Mouse (Mus musculus): ENCODE results near the gene Cntn3. TPM values are rescaled to one million over a fixed set of nuclear protein-coding genes. Genes with fewer than 3 reads are reported as not detected.

Cntn3 gene
- total and polyA plus RNA-seq, 3 experiments = not detected

DNA sequence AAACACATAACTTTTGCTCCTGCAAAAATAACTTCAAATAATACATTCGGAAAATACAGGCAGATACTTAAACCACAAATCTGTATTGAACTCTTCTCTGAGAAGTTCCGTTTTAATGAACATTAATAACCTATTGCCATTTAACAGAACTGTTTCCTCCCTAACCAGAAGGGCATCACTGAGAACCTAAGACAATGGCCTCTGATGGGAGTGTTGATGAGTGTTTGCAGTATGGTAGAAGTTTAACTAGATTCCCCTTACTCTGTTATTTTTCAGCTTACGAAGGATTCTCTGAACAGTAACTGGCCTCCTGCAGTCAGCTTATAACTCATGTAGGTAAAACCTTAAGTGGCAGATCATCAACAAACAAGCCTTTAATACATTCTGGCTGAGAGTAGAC lies 253.1 kb downstream of the Cntn3 start:
- no peaks in the 10 kb centered on the region for H3K36me3 ChIP-seq (replicated peaks in 1 of 2; ENCODE audit: control insufficient read depth in 1 of 2, insufficient read depth in 1 of 2, low read length in 1 of 2)
- H3K9ac ChIP-seq (ENCODE audit: insufficient read depth, low read depth) = no peak overlapping the region
- no peaks in the 10 kb centered on the region for H3K27me3 ChIP-seq (replicated peaks)
- no peaks in the 10 kb centered on the region for H3K79me2 ChIP-seq (replicated peaks; ENCODE audit: control insufficient read depth, extremely low read depth, insufficient read depth, poor library complexity, severe bottlenecking)
- dilution Hi-C loops (cut with MboI; ENCODE audit: extremely low pct_ligation_motif_present, extremely low pct_unique_long_range_greater_than_20kb, low sequenced_read_pairs) (no loop called here), in situ Hi-C loops (cut with MboI; ENCODE audit: low pct_ligation_motif_present, low pct_unique_long_range_greater_than_20kb, low sequenced_read_pairs) (no loop called here)
- no peak for DNase-seq (ENCODE audit: extremely low read depth)
- no peak overlapping the region for H3K4me2 ChIP-seq (ENCODE audit: insufficient read depth, low read depth, poor library complexity, severe bottlenecking)
- TF ChIP-seq POLR2A (IDR thresholded peaks at IDR 0.05; ENCODE audit: low read depth, low read length) (no peak), NELFE (IDR thresholded peaks at IDR 0.05; ENCODE audit: low read depth, low read length) (no peak), TBP (conservative IDR thresholded peaks at IDR 0.05; ENCODE audit: low read depth, low read length) (no peak), ZMIZ1 (IDR thresholded peaks at IDR 0.05; ENCODE audit: low read depth, low read length) (no peak), TCF12 (IDR thresholded peaks at IDR 0.05; ENCODE audit: low read depth, low read length) (no peak)
- H3K4me1 ChIP-seq (ENCODE audit: control insufficient read depth in 1 of 2, insufficient read depth in 2 of 2) = no peaks in the 10 kb centered on the region
- H3K9me3 ChIP-seq (replicated peaks; ENCODE audit: low read length) = peaks cover 26% of the 10 kb centered on the region
- H3K4me3 ChIP-seq (replicated peaks in 1 of 3; ENCODE audit: low read depth in 2 of 3, low read length in 2 of 3, poor library complexity in 1 of 3) = no peak overlapping the region
- H3K27ac ChIP-seq (ENCODE audit: insufficient read depth, low read depth) = no peak overlapping the region

DNA sequence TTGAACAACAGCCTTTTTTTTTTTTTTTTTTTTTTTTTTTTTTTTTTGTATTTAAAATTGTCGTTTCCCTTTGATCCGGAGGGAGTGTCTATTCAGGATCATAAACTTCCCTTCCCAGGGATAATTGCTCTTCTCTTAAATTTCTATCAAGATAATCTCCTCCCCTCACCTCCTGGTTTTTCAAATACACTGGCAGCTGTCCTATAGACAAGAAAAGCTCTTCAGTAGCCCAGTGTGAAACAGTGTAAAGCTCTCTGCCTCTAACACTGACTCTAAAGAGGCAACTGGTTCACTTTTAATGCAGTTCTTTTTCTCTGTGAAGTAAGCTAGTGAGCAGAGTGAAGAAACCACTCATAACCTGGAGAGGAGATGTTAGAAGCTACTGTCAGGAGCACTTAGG lies 290.0 kb downstream of the Cntn3 start:
- Histone ChIP-seq H3K27ac (ENCODE audit: insufficient read depth, low read depth) (no peak overlapping the region), H3K27me3 (replicated peaks) (no peaks in the 10 kb centered on the region), H3K4me2 (ENCODE audit: insufficient read depth, low read depth, poor library complexity, severe bottlenecking) (no peak overlapping the region), H3K9me3 (replicated peaks; ENCODE audit: low read length) (peaks cover 32% of the 10 kb centered on the region), H3K9ac (ENCODE audit: insufficient read depth, low read depth) (no peak overlapping the region), H3K4me3 (replicated peaks in 1 of 3; ENCODE audit: low read depth in 2 of 3, low read length in 2 of 3, poor library complexity in 1 of 3) (no peak overlapping the region), H3K79me2 (replicated peaks; ENCODE audit: control insufficient read depth, extremely low read depth, insufficient read depth, poor library complexity, severe bottlenecking) (no peaks in the 10 kb centered on the region), H3K36me3 (replicated peaks in 1 of 2; ENCODE audit: control insufficient read depth in 1 of 2, insufficient read depth in 1 of 2, low read length in 1 of 2) (no peaks in the 10 kb centered on the region), H3K4me1 (ENCODE audit: control insufficient read depth in 1 of 2, insufficient read depth in 2 of 2) (no peaks in the 10 kb centered on the region)
- dilution Hi-C loops (cut with MboI; ENCODE audit: extremely low pct_ligation_motif_present, extremely low pct_unique_long_range_greater_than_20kb, low sequenced_read_pairs) = no loop called here
- no peak for DNase-seq (ENCODE audit: extremely low read depth)
- in situ Hi-C loops (cut with MboI; ENCODE audit: low pct_ligation_motif_present, low pct_unique_long_range_greater_than_20kb, low sequenced_read_pairs) = no loop called here
- no peak for TF ChIP-seq E2F4 (IDR thresholded peaks at IDR 0.05; ENCODE audit: insufficient replicate concordance, low read depth, low read length)
- TF ChIP-seq GABPA (IDR thresholded peaks at IDR 0.05; ENCODE audit: insufficient replicate concordance, low read depth, low read length) = no peak
- TF ChIP-seq ZNF384 (IDR thresholded peaks at IDR 0.05; ENCODE audit: low read depth, low read length) = no peak
- no peak for TF ChIP-seq MAX (IDR thresholded peaks at IDR 0.05; ENCODE audit: low read length)

- Histone ChIP-seq H3K9ac (ENCODE audit: insufficient read depth, low read depth) (no peak overlapping the region), H3K27ac (ENCODE audit: insufficient read depth, low read depth) (no peak overlapping the region), H3K79me2 (replicated peaks; ENCODE audit: control insufficient read depth, extremely low read depth, insufficient read depth, poor library complexity, severe bottlenecking) (no peaks in the 10 kb centered on the region), H3K4me3 (replicated peaks in 1 of 3; ENCODE audit: low read depth in 2 of 3, low read length in 2 of 3, poor library complexity in 1 of 3) (no peak overlapping the region), H3K9me3 (replicated peaks; ENCODE audit: low read length) (peaks cover 16% of the 10 kb centered on the region), H3K36me3 (replicated peaks in 1 of 2; ENCODE audit: control insufficient read depth in 1 of 2, insufficient read depth in 1 of 2, low read length in 1 of 2) (no peaks in the 10 kb centered on the region), H3K4me1 (ENCODE audit: control insufficient read depth in 1 of 2, insufficient read depth in 2 of 2) (no peaks in the 10 kb centered on the region), H3K27me3 (replicated peaks) (no peaks in the 10 kb centered on the region), H3K4me2 (ENCODE audit: insufficient read depth, low read depth, poor library complexity, severe bottlenecking) (no peak overlapping the region)
- dilution Hi-C loops (cut with MboI; ENCODE audit: extremely low pct_ligation_motif_present, extremely low pct_unique_long_range_greater_than_20kb, low sequenced_read_pairs) = no loop called here
- in situ Hi-C loops (cut with MboI; ENCODE audit: low pct_ligation_motif_present, low pct_unique_long_range_greater_than_20kb, low sequenced_read_pairs) = no loop called here
- no peak for DNase-seq (ENCODE audit: extremely low read depth)
- TF ChIP-seq JUN (IDR thresholded peaks at IDR 0.05; ENCODE audit: insufficient read depth, low read depth, low read length) (no peak), PAX5 (IDR thresholded peaks at IDR 0.05; ENCODE audit: low read length) (no peak), E2F4 (IDR thresholded peaks at IDR 0.05; ENCODE audit: insufficient replicate concordance, low read depth, low read length) (no peak), POLR2A (IDR thresholded peaks at IDR 0.05; ENCODE audit: low read depth, low read length) (no peak), MYC (IDR thresholded peaks at IDR 0.05; ENCODE audit: low read depth, low read length) (no peak), JUND (conservative IDR thresholded peaks at IDR 0.05; ENCODE audit: low read depth, low read length) (no peak), ZC3H11A (IDR thresholded peaks at IDR 0.05; ENCODE audit: low read depth, low read length) (no peak), ZNF384 (IDR thresholded peaks at IDR 0.05; ENCODE audit: low read depth, low read length) (no peak), MAZ (IDR thresholded peaks at IDR 0.05; ENCODE audit: low read depth, low read length) (no peak), SMC3 (IDR thresholded peaks at IDR 0.05; ENCODE audit: low read depth, low read length) (no peak), TCF12 (IDR thresholded peaks at IDR 0.05; ENCODE audit: low read depth, low read length) (no peak), RCOR1 (conservative IDR thresholded peaks at IDR 0.05; ENCODE audit: low read depth, low read length) (no peak), GABPA (IDR thresholded peaks at IDR 0.05; ENCODE audit: insufficient replicate concordance, low read depth, low read length) (no peak), EP300 (IDR thresholded peaks at IDR 0.05; ENCODE audit: low read length) (no peak), MAFK (IDR thresholded peaks at IDR 0.05; ENCODE audit: insufficient replicate concordance, low read length) (no peak), TBP (conservative IDR thresholded peaks at IDR 0.05; ENCODE audit: low read depth, low read length) (no peak), USF1 (IDR thresholded peaks at IDR 0.05; ENCODE audit: low read depth, low read length) (no peak), CTCF (conservative IDR thresholded peaks at IDR 0.05 in 1 of 2, IDR thresholded peaks at IDR 0.05 in 1 of 2; ENCODE audit: low read depth in 2 of 2, low read length in 2 of 2) (no peak), HCFC1 (IDR thresholded peaks at IDR 0.05; ENCODE audit: low read depth, low read length) (no peak)
Observed at GRCm38 (mm10) chr6:102231015-102231414, 341.9 kb downstream of the Cntn3 start.

Data from CH12.LX (cell line).